Mouse (Mus musculus): ENCODE data around the gene Wipf1.

The Wipf1 gene

DNA sequence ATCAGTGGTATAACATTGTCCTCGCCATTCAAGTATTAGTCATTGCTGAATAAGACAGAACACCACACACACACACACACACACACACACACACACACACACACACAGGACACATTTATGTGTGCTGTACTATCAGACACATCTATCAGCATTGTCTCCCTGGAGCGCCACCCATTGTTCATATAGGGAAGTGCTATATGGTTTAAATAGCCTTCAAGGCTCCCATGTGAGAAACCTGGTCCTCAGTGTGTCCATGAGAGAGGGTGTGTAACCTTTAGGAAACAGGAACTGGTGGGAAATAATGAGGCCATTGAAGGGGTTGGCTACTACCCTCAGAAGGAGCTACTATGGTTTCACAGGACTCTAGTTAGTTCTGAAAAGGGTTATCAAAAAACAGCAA is 87.5 kb downstream of the Wipf1 start:
- no peak for DNase-seq (ENCODE audit: extremely low read depth, low read depth)

DNA sequence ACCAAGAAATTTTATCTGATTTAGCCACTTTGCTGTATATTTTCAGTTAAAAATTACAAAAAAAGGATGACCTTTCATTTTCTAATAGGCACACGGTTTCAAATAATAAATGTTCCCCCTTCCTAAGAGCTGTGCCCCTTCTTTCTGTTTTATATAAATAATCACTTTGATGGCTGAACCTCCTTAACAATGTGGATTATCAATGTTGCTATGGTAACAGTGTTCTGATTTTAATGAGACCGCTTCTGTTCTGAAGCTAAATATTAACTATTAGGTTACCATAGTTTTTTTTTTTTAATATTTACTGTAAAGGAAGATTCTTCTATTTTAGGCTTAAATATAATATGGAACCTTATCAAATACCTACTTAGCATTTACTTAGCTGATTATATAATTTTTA is 89.2 kb downstream of the Wipf1 start:
- no peak for DNase-seq (ENCODE audit: extremely low read depth, low read depth)

DNA sequence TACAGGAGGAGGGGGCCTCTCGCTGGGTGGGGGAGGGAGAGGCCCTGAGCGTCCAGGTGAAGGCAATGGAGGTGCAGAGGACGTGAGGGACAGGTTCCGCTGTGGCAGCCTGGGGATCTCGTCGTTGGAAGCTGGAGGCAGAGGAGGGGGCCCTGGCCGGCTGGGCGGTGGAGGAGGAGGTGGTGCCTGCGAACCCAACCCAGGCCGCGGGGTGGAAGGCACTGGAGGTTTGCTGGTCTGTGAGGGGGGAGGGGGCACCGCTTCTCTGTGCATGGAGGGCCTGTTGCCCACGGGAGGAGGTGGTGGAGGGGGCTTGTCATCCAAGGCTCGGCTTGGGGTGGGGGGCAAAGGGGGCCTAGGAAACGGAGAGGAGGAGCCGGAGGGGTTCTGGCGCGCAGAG is 92.6 kb downstream of the Wipf1 start:
- DNase-seq (ENCODE audit: extremely low read depth, low read depth): no peak

DNA sequence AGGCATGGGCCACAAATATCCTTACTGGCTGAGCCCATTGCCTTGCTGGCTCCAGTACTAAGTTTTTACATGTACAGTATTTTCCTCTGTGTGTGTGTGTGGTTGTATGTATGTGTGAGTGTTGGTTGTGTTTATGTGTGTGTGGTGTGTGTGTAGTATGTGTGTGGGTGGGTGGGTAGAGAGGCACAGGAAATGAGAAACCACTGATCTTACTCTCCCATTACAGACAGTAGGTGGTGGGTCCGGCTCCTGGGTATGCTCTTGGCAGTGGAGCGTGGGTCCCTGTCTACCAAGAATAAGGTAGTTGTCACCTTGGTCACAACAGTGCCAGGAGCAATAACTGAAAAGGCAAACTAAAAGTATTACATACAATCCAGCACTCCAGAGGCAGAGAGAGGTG is 93.7 kb downstream of the Wipf1 start:
- no peak for DNase-seq (ENCODE audit: extremely low read depth, low read depth)

DNA sequence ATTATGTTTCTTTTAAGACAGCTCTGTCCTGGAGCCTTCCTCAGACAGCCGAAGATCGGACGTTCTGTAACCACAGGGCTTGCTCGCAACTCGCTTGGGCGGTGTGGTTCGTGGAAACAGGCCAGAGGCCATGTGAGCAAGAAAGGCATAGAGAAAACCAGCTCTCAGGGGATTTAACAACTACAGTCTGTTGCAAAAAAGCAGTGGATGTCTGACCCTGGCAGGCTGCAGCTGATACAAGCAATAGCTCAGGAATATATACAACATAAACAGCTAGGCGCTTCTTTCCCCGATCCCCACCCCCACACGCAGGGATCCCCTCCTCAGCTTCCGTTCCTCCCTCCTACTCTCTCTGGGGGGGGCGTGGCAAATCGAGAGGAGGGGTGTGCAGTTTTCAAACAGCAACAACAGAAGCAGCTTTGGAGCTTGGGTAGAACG is 97.6 kb downstream of the Wipf1 start:
- no peak for DNase-seq (ENCODE audit: extremely low read depth, low read depth)

DNA sequence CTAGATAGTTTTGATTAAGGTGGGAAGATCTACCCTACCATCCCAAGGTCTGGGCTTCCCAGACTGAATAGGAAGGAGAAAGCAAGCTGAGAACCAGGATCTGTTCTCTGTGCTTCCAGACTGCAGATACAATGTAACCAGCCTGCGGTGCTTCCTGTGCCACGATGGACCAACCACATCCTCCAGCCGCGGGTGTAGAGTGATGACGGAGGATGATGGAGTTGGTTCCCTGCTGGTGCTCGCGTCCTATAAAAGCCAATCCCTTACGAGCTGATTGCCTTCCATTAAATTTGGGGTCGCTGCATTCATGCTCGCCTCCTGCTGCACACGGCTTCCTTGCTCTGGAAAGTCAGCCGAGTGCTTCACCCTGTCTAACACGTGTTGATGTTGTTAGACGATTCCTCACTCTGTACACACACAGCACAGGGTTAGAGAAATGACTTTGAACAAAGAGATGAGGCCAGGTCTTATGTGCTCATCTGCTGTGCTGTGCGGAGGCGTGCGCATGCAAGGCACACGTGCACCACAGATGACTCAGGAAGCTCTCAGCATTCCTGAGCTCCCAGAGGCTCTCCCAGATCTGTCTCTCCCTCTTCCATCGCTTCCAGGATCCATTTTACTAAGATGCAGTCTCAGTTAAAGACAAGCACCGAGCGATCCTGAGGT is 100.6 kb downstream of the Wipf1 start:
- no peak for DNase-seq (ENCODE audit: extremely low read depth, low read depth)

DNA sequence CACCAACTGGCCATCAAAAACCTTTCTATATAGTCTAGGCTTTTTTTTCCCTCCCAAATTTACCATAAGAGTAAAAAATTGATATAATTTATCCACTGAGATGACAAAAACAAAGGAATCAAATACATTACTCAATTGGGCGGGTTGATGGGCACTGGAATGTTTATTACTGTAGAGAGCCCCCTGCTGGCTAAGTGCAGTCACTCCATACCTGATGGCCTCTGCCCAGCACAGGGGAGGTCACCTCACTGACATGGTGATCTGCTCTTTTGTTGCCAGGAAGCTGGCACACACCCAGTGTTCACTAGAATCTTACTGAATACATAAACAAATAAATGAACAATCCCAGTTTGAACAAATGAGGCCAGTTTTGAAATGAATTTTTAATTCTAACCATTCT is 102.2 kb downstream of the Wipf1 start:
- DNase-seq (ENCODE audit: extremely low read depth, low read depth): peak; percentile 9

DNA sequence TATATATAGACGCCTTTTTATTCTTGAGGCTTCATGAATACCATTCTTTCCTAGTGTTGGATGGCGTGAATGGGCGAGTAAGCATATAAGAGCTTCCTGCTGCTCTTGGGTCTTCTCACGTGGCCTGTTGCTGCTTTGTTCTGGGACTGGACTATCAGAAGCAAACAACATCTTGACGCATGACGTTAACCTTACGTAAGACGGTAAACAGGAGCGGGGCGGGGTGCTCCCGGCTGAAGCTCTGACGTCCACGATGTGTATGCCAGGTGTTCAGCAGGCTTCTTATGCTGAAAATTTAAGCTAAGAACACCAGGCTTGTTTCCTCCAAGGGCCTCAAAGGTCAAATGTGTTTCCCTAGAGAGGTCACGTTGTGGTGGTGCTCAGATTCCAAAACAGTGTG is 103.7 kb downstream of the Wipf1 start:
- no peak for DNase-seq (ENCODE audit: extremely low read depth, low read depth)

DNA sequence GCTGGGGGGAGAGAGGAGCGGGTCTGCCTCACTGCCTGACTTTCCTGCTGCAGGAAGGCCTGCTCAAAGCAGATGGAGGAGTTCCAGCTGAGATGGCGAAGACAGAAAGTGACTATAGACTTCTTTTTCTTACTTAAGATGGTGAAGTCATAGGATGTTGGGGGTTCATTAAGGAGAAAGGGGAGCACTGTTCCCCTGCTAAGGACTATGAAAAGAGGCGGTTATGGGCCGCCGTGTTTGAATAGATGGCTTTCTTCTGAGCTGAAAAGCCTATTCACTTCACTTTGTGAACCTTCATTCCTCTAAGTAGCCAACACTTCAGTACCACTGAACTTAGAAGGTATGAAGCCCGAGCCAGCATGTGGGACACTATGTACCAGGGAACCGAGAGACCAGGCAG is 109.8 kb downstream of the Wipf1 start:
- DNase-seq (ENCODE audit: extremely low read depth, low read depth): no peak

DNA sequence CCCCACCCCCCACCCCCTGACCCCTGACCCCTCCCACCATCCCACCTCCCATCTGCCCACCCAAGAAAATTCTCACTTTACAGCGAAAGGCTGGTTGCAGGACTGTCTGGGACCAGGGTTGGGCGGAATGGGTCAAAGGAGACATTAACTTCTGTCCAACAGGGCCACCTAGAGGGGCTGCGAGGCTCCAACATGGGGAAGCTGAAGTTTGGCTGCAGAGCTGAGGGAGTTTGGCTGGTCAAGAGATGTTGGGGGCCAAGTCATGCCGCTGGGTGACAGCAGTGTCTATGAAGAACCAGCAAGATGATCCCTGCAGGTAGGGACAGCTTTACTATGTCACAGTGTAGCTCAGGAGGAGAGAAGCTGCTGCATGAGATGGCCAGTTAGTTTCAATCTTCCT is 110.2 kb downstream of the Wipf1 start:
- DNase-seq (ENCODE audit: extremely low read depth, low read depth): no peak

DNA sequence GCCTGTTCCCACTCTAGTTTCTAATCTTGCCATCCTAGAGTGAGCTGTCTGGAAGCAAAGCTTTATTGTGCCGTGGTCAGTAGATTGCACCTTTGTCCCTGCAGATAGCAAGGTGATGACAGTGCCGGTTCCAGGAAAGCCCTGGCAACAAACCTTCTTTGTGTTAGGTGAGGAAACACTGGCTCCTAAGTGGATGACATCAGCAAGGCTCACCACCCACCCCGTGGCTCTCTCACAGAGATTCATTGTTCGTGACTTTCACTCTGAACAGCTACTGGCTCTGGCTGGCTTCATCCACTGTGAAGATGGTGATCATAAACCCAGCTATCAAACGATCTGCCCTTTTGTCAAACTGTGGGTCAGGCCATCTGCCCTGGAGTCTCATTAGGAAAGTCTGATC is 113.6 kb downstream of the Wipf1 start:
- no peak for DNase-seq (ENCODE audit: extremely low read depth, low read depth)

DNA sequence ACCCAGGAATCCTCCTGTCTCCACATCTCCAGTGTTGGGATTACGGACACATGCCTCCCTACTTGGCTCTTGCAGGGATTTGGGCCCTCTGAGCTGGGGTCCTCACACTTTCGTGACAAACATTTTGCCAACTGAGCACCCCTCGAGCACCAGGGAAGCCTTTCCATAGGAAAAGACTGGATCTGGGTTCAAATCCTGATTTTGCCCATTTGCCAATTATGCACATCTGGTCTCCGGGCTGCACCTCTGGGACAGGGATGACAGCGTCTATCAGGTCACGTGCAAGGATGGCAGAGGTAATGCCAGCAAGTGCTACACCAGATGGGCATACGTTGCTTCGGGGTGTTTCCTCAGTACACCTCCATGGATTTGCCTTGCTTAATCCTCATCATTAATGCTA is 119.5 kb downstream of the Wipf1 start:
- no peak for DNase-seq (ENCODE audit: extremely low read depth, low read depth)

DNA sequence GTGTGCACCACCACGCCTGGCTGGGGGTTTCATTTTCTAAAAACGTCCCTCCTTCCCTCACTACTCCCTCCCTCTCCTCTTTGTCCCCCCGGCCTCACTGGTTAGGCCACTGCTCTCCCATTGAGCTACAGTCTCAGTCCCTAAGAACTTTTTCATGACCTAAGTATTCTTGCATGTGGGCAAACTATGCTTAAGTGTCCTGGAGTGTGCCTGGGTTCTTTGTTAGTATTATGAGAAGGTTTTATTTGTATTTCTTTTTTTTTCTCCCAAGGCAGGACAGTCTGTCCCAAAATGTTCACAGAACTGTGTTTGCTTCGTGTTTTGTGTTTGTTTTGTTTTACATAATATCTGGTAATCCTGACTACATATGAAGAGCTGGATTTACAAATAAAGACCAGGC is 121.9 kb downstream of the Wipf1 start:
- no peak for DNase-seq (ENCODE audit: extremely low read depth, low read depth)

DNA sequence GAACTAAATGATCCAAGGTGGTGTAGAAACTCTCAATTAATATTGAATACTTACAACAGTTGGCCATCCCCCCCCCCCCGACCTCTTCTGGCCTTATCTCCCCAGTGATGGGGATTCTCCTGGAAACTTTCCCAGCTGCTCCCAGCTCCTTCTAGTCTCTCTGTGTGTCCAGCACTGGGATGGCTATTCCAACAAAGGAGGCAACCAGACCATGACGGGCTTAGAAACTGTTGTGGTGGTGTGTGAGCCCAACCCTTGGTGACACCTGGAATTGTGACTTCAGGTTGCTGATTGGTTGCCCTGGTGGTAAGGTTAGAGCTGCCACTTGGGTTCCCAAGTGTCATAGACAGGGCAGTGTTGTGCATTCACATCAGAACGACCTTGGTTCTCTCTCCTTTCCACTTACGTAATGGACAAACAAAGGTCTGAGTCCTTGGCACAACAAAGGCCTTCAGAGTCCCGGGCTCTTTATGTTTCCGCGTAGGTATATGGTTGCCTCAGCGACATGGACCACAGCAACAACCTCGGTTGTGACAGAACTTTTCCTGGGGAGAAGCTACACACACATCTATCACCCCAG is 123.1 kb downstream of the Wipf1 start:
- no peak for DNase-seq (ENCODE audit: extremely low read depth, low read depth)

DNA sequence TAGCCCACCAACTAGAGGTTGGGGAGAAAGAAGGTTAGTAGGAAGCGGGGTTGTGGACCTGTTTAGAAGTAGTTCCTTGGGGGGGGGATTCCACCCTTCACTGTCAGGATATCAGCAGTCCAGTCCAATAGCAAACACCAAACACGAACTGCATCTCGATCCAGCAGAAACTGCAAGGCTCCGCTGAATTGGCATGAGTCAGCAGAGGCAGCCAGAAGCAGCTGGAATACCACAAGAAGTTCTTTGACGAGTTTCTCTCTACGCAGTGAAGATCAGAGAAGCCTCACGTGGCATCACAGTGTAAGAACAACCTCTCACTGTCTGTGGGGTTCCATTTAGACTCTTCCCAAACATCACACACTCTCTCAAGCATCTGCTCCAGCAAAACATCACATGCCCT is 124.6 kb downstream of the Wipf1 start:
- DNase-seq (ENCODE audit: extremely low read depth, low read depth): no peak

DNA sequence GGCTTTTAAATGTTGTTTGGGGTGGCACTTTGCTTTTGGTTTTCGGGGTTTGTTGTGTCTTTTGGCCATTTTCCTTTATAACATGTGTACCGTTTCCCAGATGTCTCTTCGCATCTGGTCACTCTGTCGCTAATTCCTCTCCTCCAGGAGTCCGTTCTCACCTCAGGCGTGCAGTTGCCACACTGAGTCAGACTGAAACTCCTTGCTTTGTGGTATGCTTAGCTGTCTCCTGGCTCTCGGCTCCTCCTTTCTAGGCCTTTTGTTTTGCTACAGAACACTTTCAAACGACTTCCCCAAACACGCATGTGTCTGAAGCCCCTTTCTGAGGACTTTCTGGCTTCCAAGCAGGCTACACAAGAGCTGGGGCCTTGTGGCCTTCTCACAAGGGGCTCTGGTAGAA is 125.1 kb downstream of the Wipf1 start:
- DNase-seq (ENCODE audit: extremely low read depth, low read depth): no peak

DNA sequence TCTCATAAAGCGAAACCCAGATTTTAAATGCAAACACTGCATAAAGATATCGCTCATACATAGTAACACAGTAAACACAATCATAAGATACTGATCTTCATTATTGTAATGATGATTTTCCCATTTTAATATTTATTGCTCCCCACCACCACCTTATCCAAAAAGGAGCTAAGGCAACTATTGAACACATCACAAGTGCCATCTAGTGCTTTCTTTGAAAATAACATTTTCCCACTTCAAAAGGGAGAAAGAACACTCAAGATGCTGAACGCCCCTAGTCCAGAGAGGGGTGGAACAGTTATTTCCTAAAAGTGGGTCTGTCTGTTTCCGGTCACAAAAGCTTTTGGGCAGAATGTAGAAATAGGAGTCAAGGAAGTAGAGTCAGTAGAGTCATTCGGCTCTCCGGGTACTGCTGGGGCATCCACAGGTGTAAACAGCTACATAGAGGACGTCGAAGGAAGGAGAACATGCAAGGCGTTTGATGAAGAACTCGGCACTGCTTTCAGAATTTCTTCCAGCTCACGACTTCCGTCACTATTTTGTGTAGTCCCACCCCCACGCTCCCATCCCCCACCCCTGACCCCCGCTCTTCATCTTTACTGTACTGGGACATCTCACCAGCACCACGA is 126.0 kb downstream of the Wipf1 start:
- DNase-seq (ENCODE audit: extremely low read depth, low read depth): no peak

DNA sequence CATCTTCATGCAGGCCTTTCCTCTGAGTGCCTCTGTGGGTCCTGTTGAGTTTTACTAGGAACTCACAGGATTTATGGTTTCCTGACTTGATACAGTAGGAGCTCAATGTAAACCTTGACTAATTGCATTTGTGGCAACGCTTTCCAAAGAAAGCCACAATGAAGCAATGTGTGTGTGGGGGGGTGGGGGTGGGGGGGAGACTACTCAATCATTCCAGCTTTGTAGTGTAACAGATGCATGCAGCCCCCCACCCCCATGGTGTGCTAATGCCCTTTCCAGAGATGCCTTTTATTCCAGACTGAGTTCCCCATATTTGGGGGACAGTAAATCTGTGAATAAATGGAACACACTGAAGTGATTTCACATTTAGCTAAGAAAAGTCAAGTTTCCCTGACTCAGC is 127.8 kb downstream of the Wipf1 start:
- no peak for DNase-seq (ENCODE audit: extremely low read depth, low read depth)

DNA sequence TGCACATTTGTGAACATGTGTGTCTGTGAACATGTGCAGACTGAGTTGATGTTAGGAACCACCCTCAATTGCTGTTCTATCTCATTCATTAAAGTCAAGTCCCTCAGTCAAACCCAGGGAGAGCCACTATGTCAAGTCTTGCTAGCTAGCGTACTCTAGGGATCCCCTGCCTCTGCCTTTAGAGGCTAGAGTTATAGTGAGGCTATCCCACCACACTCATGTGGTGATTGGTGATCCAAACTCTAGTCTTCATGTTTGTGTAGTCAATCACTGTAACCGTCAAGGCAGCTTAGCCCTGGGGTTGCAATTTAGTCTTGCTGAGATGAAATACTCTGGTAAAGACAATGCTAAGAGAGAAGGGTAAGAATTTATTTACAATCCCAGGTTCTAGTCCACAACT is 132.1 kb downstream of the Wipf1 start:
- no peak for DNase-seq (ENCODE audit: extremely low read depth, low read depth)

DNA sequence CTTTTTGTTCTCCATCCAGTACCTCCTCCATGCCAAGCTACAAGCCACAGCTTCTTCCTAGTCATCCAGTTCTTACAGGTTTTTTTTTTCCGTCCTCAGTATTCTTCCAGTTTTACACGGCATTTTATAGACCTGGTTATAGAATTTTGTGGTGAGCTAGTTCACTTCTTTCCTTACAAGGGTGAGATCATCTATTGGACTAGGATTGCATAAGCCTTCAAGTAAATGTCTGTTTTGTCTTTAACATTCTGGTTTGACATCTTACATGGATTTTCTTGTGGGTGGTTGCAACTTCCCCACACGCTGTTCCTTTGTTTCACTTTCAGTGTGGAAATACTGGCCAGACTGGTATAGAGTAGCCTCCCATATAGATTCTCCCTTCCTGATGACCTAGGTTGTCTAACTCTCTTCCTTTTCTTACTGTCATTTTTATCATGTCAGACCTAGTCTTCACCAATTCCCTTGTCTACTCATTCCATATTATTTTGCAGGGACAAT is 132.7 kb downstream of the Wipf1 start:
- no peak for DNase-seq (ENCODE audit: extremely low read depth, low read depth)

DNA sequence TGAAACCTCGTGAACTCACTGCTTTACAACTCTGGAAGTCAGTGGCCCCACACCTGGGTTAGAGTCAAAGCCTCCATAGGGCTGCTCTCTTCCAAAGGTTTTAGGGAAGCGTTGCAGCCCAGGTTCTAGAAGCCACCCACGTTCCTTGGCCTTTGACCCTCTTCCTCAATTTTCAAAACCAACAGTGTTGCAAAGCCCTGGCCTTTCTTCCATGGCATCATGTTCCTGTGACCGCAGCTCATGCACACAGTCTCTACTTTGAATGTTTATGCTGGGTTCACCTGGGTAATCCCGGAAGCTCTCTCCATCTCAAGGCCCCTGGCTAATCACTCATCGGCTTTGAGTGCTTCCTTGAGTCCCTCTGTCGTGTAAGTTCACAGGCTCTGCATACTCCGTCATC is 134.0 kb downstream of the Wipf1 start:
- DNase-seq (ENCODE audit: extremely low read depth, low read depth): no peak

DNA sequence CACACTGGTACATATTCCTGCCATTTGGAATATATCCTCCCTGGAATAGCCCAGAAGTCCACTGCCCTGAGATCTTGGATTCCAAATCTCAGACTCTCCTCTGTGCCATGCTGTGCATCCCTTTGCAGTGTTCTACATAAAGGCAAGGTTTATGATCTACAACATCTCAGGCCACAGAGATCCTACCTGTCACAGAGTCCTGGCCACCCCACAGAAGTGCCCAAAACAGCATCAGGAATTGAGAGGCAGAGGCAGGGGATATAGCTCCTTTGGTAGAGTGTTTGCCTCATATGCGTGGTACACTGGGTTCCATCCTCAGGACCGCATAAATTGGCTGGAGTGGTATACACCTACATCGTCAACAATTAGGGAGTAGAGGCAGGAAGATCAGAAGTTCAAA is 135.1 kb downstream of the Wipf1 start:
- no peak for DNase-seq (ENCODE audit: extremely low read depth, low read depth)

DNA sequence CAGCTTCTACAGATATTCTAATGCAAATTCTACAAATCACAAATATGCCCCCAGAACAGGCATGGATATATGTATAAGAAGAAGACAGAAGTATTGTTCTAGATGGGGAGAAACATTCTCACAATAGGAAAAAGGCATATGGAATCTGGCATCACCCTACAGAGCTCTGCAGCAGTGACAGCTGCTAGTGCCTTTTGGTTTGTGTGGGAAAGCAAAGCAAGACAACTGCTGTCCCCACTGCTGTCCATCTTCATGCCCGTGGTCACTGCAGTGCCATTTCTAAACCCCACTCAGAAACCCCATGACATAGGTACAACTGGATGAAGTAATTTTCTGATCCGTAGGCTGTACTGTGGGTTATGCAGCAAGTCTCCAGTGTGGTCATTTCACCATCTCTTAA is 136.8 kb downstream of the Wipf1 start:
- DNase-seq (ENCODE audit: extremely low read depth, low read depth): no peak

Data from MEL-GATA-1-ER (cell line).